Mouse (Mus musculus) embryonic facial prominence, embryonic 10.5 days (tissue): ENCODE measurements around the gene Pnmt. TPM values are rescaled to one million over a fixed set of nuclear protein-coding genes. Genes with fewer than 3 reads are reported as not detected.

Experiments used
- DNase-seq: peaks from one replicate; pipeline ENCODE4 v3.0.0-alpha.2; 2017; ENCODE audit warnings: low spot score
- H3K27ac ChIP-seq: fragments of 300-500 bp; sonication (generic); replicated peaks from 2 replicates; pipeline ENCODE4 v1.5.1; 2016; ENCODE audit warnings: mild to moderate bottlenecking
- H3K27me3 ChIP-seq: fragments of 300-500 bp; sonication (generic); replicated peaks from 2 replicates; pipeline ENCODE4 v1.6.1; 2016; ENCODE audit warnings: low read depth, mild to moderate bottlenecking; ENCODE audit not compliant: poor library complexity, severe bottlenecking
- H3K36me3 ChIP-seq: fragments of 300-500 bp; sonication (generic); replicated peaks from 2 replicates; pipeline ENCODE4 v1.6.1; 2016; ENCODE audit warnings: mild to moderate bottlenecking, moderate library complexity
- H3K4me1 ChIP-seq: fragments of 300-500 bp; sonication (generic); 2 replicates; pipeline ENCODE4 v1.6.1; 2016
- H3K4me3 ChIP-seq: fragments of 300-500 bp; sonication (generic); 2 replicates; pipeline ENCODE4 v1.5.1; 2016; ENCODE audit warnings: mild to moderate bottlenecking, moderate library complexity
- H3K9me3 ChIP-seq: fragments of 300-500 bp; sonication (generic); 2 replicates; pipeline ENCODE4 v1.6.1; 2016; ENCODE audit warnings: mild to moderate bottlenecking
- WGBS: fragments of 180-500 bp; shearing (Covaris S2); methylation state at CpG from one replicate; pipeline ENCODE4 v1.1.7; 2016; 5-methylcytosine and 5-hydroxymethylcytosine counted together
- polyA plus RNA-seq: library from polyadenylated mRNA; unstranded; fragments of >200 nt; fragmentation: Nextera tagmentation; extraction: Ambion mirVana; gene quantifications from 2 replicates; pipeline ENCODE4 v1.2.1, GENCODE M21; 2016

Gene Pnmt
- polyA plus RNA-seq, 1 experiment from 2014 or later, result 0.17 TPM

- H3K27ac ChIP-seq, result no peak overlapping the region
- no peak overlapping the region for H3K4me3 ChIP-seq
- H3K9me3 ChIP-seq, result no peaks in the 10 kb centered on the region
- H3K4me1 ChIP-seq, result peaks cover 28% of the 10 kb centered on the region
- H3K36me3 ChIP-seq, result no peaks in the 10 kb centered on the region; the same call in 1 of the 2 replicates
- no peaks in the 10 kb centered on the region for H3K27me3 ChIP-seq
- DNase-seq, result no peak
- 78% methylated on average over 10 of the region's 10 CpGs for WGBS
Observed at GRCm38 (mm10) chr11:98366290-98366689, 20.0 kb upstream of the Pnmt start.

GRCm38 (mm10) chr11:98367171-98367862, 18.9 kb upstream of the Pnmt start:
- no peak for DNase-seq
- Histone ChIP-seq H3K27ac (no peak overlapping the region), H3K36me3 (no peaks in the 10 kb centered on the region; the same call in 1 of the 2 replicates), H3K27me3 (no peaks in the 10 kb centered on the region), H3K9me3 (no peaks in the 10 kb centered on the region), H3K4me3 (no peak overlapping the region), H3K4me1 (peaks cover 28% of the 10 kb centered on the region)
- WGBS, result 85% methylated on average over 10 of the region's 10 CpGs

- Histone ChIP-seq H3K9me3 (no peaks in the 10 kb centered on the region), H3K27ac (no peak overlapping the region), H3K27me3 (no peaks in the 10 kb centered on the region), H3K36me3 (no peaks in the 10 kb centered on the region; the same call in 1 of the 2 replicates), H3K4me1 (peaks cover 26% of the 10 kb centered on the region), H3K4me3 (no peak overlapping the region)
- DNase-seq, result no peak
- 84% methylated on average over 7 of the region's 7 CpGs for WGBS
Observed at GRCm38 (mm10) chr11:98367863-98368186, 18.4 kb upstream of the Pnmt start.

- Histone ChIP-seq H3K27me3 (no peaks in the 10 kb centered on the region), H3K4me1 (peaks cover 23% of the 10 kb centered on the region), H3K27ac (no peak overlapping the region), H3K4me3 (no peak overlapping the region), H3K36me3 (peaks cover 9% of the 10 kb centered on the region), H3K9me3 (no peaks in the 10 kb centered on the region)
- WGBS, result 82% methylated on average over 6 of the region's 6 CpGs
- DNase-seq, result no peak
Observed at GRCm38 (mm10) chr11:98369337-98369736, 16.9 kb upstream of the Pnmt start.

GRCm38 (mm10) chr11:98370588-98370987, 15.7 kb upstream of the Pnmt start:
- 79% methylated on average over 2 of the region's 2 CpGs for WGBS
- no peak for DNase-seq
- no peaks in the 10 kb centered on the region for H3K27me3 ChIP-seq
- no peaks in the 10 kb centered on the region for H3K9me3 ChIP-seq
- no peak overlapping the region for H3K4me3 ChIP-seq
- H3K4me1 ChIP-seq, result peaks cover 23% of the 10 kb centered on the region
- H3K36me3 ChIP-seq, result peaks cover 21% of the 10 kb centered on the region
- H3K27ac ChIP-seq, result 0 out of 2 replicates have a peak overlapping the region, but pooled peaks have one; percentile 75

- 35% methylated on average over 10 of the region's 10 CpGs for WGBS
- H3K36me3 ChIP-seq, result peaks cover 32% of the 10 kb centered on the region
- H3K4me1 ChIP-seq, result peaks cover 23% of the 10 kb centered on the region
- no peaks in the 10 kb centered on the region for H3K27me3 ChIP-seq
- peak; percentile 39 for DNase-seq
- peak overlapping the region; percentile 32 for H3K4me3 ChIP-seq
- no peaks in the 10 kb centered on the region for H3K9me3 ChIP-seq
- peak overlapping the region; percentile 75 for H3K27ac ChIP-seq
Observed at GRCm38 (mm10) chr11:98371556-98372240, 14.6 kb upstream of the Pnmt start.

GRCm38 (mm10) chr11:98372406-98372805, 13.8 kb upstream of the Pnmt start:
- peaks cover 39% of the 10 kb centered on the region for H3K36me3 ChIP-seq
- H3K9me3 ChIP-seq, result no peaks in the 10 kb centered on the region
- WGBS, result 7% methylated on average over 2 of the region's 2 CpGs
- no peaks in the 10 kb centered on the region for H3K27me3 ChIP-seq
- peak; percentile 71 for DNase-seq
- H3K4me3 ChIP-seq, result 0 out of 2 replicates have a peak overlapping the region, but pooled peaks have one; percentile 32
- peaks cover 26% of the 10 kb centered on the region for H3K4me1 ChIP-seq
- peak overlapping the region; percentile 75; the same call in 1 of the 2 replicates for H3K27ac ChIP-seq

GRCm38 (mm10) chr11:98373244-98373643, 13.0 kb upstream of the Pnmt start:
- Histone ChIP-seq H3K27ac (no peak overlapping the region), H3K4me3 (no peak overlapping the region), H3K9me3 (no peaks in the 10 kb centered on the region), H3K4me1 (peaks cover 26% of the 10 kb centered on the region), H3K27me3 (no peaks in the 10 kb centered on the region), H3K36me3 (peaks cover 48% of the 10 kb centered on the region)
- DNase-seq, result no peak
- 88% methylated on average over 6 of the region's 6 CpGs for WGBS

- DNase-seq, result no peak
- WGBS, result 83% methylated on average over 8 of the region's 8 CpGs
- no peaks in the 10 kb centered on the region for H3K9me3 ChIP-seq
- H3K4me3 ChIP-seq, result no peak overlapping the region
- H3K27ac ChIP-seq, result no peak overlapping the region
- H3K4me1 ChIP-seq, result peaks cover 26% of the 10 kb centered on the region
- peaks cover 58% of the 10 kb centered on the region for H3K36me3 ChIP-seq
- H3K27me3 ChIP-seq, result no peaks in the 10 kb centered on the region
Observed at GRCm38 (mm10) chr11:98374266-98374665, 12.0 kb upstream of the Pnmt start.

- Histone ChIP-seq H3K36me3 (peaks cover 79% of the 10 kb centered on the region), H3K27me3 (no peaks in the 10 kb centered on the region), H3K27ac (no peak overlapping the region), H3K9me3 (no peaks in the 10 kb centered on the region), H3K4me1 (peaks cover 11% of the 10 kb centered on the region), H3K4me3 (no peak overlapping the region)
- 65% methylated on average over 5 of the region's 5 CpGs for WGBS
- no peak for DNase-seq
Observed at GRCm38 (mm10) chr11:98376756-98377155, 9.5 kb upstream of the Pnmt start.

GRCm38 (mm10) chr11:98377787-98378186, 8.5 kb upstream of the Pnmt start:
- no peaks in the 10 kb centered on the region for H3K9me3 ChIP-seq
- H3K4me1 ChIP-seq, result 0 out of 2 replicates have a peak, but pooled peaks cover 3% of the 10 kb centered on the region
- no peaks in the 10 kb centered on the region for H3K27me3 ChIP-seq
- H3K4me3 ChIP-seq, result no peak overlapping the region
- DNase-seq, result no peak
- 83% methylated on average over 11 of the region's 11 CpGs for WGBS
- H3K27ac ChIP-seq, result no peak overlapping the region
- peaks cover 81% of the 10 kb centered on the region for H3K36me3 ChIP-seq

- 88% methylated on average over 7 of the region's 7 CpGs for WGBS
- no peaks in the 10 kb centered on the region for H3K9me3 ChIP-seq
- peaks cover 14% of the 10 kb centered on the region for H3K27me3 ChIP-seq
- peaks cover 72% of the 10 kb centered on the region for H3K36me3 ChIP-seq
- H3K4me3 ChIP-seq, result no peak overlapping the region
- 0 out of 2 replicates have a peak overlapping the region, but pooled peaks have one; percentile 31 for H3K27ac ChIP-seq
- peaks cover 14% of the 10 kb centered on the region for H3K4me1 ChIP-seq
- DNase-seq, result no peak
Observed at GRCm38 (mm10) chr11:98379379-98379778, 6.9 kb upstream of the Pnmt start.

GRCm38 (mm10) chr11:98380106-98380505, 6.1 kb upstream of the Pnmt start:
- Histone ChIP-seq H3K27me3 (peaks cover 21% of the 10 kb centered on the region), H3K9me3 (no peaks in the 10 kb centered on the region), H3K4me3 (no peak overlapping the region), H3K4me1 (peaks cover 15% of the 10 kb centered on the region), H3K27ac (no peak overlapping the region), H3K36me3 (peaks cover 65% of the 10 kb centered on the region)
- 84% methylated on average over 6 of the region's 6 CpGs for WGBS
- DNase-seq, result no peak
